Mouse (Mus musculus) small intestine, adult 2 months (tissue): ENCODE data around the gene Thap2.

Experiments
- CTCF ChIP-seq: fragments of 200-500 bp; IDR thresholded peaks from 2 replicates; pipeline ENCODE4 v1.5.1; 2012; ENCODE audit warnings: low read depth, mild to moderate bottlenecking, control low read depth, inconsistent platforms, low read length, moderate library complexity, mixed read lengths; ENCODE audit not compliant: insufficient replicate concordance, insufficient read length; ENCODE audit errors: extremely low read depth
- POLR2A ChIP-seq: fragments of 200-500 bp; IDR thresholded peaks from 2 replicates; pipeline ENCODE4 v1.6.1; 2012; ENCODE audit warnings: low read depth, mild to moderate bottlenecking, control low read depth, inconsistent platforms, low read length, moderate library complexity

DNA sequence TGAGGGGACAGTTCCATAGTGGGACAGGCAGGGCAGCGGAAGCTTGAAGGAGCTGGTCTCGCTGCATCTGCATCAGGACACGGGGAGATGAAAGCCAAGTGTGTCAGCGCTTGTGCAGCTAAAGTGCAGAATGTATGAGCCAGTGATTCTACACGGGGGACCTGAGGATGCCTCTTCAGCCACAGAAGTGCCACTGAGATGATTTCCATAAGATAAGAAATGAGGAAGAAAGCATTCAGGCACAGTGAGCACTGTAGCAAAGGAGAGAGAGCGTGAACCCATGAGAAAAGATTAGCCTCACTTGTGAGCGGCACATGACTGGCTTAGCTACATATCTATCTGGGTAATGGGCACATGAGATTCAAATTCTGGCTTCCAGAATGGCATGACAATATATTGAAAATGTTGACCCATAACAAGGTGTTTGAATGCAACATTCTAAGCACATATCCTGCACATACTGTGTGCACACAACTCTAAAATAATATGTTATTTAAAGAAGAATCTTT is 44.4 kb downstream of the Thap2 start:
- TF ChIP-seq CTCF (no peak), POLR2A (no peak)
